Mouse (Mus musculus) embryonic facial prominence, embryonic 10.5 days (tissue): ENCODE data around the gene Map9. TPM values are rescaled to one million over a fixed set of nuclear protein-coding genes. Genes with fewer than 3 reads are reported as not detected.

Source experiments
- DNase-seq: peaks from one replicate; pipeline ENCODE4 v3.0.0-alpha.2; 2017; ENCODE audit warnings: low spot score
- H3K27ac ChIP-seq: fragments of 300-500 bp; sonication (generic); replicated peaks from 2 replicates; pipeline ENCODE4 v1.5.1; 2016; ENCODE audit warnings: mild to moderate bottlenecking
- H3K27me3 ChIP-seq: fragments of 300-500 bp; sonication (generic); replicated peaks from 2 replicates; pipeline ENCODE4 v1.6.1; 2016; ENCODE audit warnings: low read depth, mild to moderate bottlenecking; ENCODE audit not compliant: poor library complexity, severe bottlenecking
- H3K36me3 ChIP-seq: fragments of 300-500 bp; sonication (generic); replicated peaks from 2 replicates; pipeline ENCODE4 v1.6.1; 2016; ENCODE audit warnings: mild to moderate bottlenecking, moderate library complexity
- H3K4me1 ChIP-seq: fragments of 300-500 bp; sonication (generic); 2 replicates; pipeline ENCODE4 v1.6.1; 2016
- H3K4me3 ChIP-seq: fragments of 300-500 bp; sonication (generic); 2 replicates; pipeline ENCODE4 v1.5.1; 2016; ENCODE audit warnings: mild to moderate bottlenecking, moderate library complexity
- H3K9me3 ChIP-seq: fragments of 300-500 bp; sonication (generic); 2 replicates; pipeline ENCODE4 v1.6.1; 2016; ENCODE audit warnings: mild to moderate bottlenecking
- WGBS: fragments of 180-500 bp; shearing (Covaris S2); methylation state at CpG from one replicate; pipeline ENCODE4 v1.1.7; 2016; 5-methylcytosine and 5-hydroxymethylcytosine counted together
- polyA plus RNA-seq: library from polyadenylated mRNA; unstranded; fragments of >200 nt; fragmentation: Nextera tagmentation; extraction: Ambion mirVana; gene quantifications from 2 replicates; pipeline ENCODE4 v1.2.1, GENCODE M21; 2016

Map9 gene
- polyA plus RNA-seq, 1 experiment from 2014 or later: 8.5 TPM

DNA sequence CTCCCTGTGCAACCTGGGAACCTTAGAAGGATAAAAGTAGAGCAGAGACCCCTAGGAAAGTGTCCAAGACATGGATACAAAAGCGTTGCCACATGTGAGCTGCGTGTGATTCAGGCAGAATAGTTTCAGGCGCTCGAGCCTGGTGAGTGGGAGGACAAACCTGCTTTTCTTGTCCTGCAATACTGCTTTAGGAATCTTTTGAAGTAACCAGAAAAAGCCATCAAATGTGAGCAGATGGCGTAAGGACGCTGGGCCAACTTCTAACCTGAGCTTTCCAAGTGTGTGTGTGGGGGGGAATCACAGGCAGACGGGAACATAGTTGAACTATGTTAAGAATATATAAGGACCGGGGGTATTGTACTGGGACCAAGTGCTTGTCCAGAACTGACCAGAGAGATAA lies 6.7 kb downstream of the Map9 start:
- Histone ChIP-seq H3K27me3 (no peaks in the 10 kb centered on the region), H3K4me1 (0 out of 2 replicates have a peak, but pooled peaks cover 3% of the 10 kb centered on the region), H3K36me3 (peaks cover 22% of the 10 kb centered on the region), H3K4me3 (no peak overlapping the region), H3K9me3 (no peaks in the 10 kb centered on the region), H3K27ac (no peak overlapping the region)
- no peak for DNase-seq
- WGBS: 85% methylated on average over 8 of the region's 8 CpGs

GRCm38 (mm10) chr3:82364988-82365387 lies 7.1 kb downstream of the Map9 start:
- DNase-seq: peak; percentile 29
- peaks cover 22% of the 10 kb centered on the region for H3K36me3 ChIP-seq
- H3K27me3 ChIP-seq: no peaks in the 10 kb centered on the region
- H3K4me1 ChIP-seq: 0 out of 2 replicates have a peak, but pooled peaks cover 3% of the 10 kb centered on the region
- H3K4me3 ChIP-seq: no peak overlapping the region
- 45% methylated on average over 4 of the region's 4 CpGs for WGBS
- H3K27ac ChIP-seq: no peak overlapping the region
- H3K9me3 ChIP-seq: no peaks in the 10 kb centered on the region

DNA sequence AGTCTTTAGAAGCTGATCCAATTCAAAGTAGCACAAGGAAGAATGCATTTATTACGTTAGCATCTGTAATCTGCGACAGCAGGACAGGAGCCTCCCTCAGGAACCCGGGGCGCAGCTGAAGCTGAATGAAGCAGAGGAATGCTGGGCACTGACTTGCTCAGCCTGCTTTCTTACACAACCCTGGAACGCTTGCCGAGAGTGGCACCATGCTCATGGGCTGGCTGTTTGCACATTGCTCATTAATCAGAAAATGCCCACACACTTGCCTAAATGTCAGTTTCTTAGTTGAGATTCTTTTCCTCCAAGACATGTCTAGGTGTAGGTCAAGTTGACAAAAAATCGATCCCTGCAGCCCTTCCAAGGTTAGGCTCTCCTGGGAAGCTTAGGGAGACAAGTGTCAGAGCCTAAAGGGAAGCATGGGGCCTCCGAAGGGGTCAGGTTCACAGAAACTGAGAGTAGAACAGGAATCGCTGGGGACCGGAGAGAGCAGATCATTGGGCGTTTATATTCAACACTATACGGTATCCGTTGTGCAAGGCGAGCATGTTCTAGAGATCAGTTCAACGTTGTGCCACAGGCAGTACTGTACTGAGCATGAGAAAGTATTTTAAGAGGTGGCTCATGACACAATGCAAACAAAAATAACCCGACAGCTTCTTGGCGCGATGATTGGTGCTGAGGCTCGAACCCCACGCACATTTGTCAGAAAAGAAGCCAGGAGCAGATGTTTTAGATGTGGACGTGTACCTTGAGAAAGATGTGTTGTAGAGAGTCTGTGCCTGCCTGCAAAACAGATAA lies 11.4 kb downstream of the Map9 start:
- DNase-seq: no peak
- 85% methylated on average over 21 of the region's 21 CpGs for WGBS
- no peaks in the 10 kb centered on the region for H3K9me3 ChIP-seq
- H3K36me3 ChIP-seq: peaks cover 24% of the 10 kb centered on the region
- H3K27ac ChIP-seq: no peak overlapping the region
- H3K27me3 ChIP-seq: no peaks in the 10 kb centered on the region
- no peaks in the 10 kb centered on the region for H3K4me1 ChIP-seq
- no peak overlapping the region for H3K4me3 ChIP-seq

DNA sequence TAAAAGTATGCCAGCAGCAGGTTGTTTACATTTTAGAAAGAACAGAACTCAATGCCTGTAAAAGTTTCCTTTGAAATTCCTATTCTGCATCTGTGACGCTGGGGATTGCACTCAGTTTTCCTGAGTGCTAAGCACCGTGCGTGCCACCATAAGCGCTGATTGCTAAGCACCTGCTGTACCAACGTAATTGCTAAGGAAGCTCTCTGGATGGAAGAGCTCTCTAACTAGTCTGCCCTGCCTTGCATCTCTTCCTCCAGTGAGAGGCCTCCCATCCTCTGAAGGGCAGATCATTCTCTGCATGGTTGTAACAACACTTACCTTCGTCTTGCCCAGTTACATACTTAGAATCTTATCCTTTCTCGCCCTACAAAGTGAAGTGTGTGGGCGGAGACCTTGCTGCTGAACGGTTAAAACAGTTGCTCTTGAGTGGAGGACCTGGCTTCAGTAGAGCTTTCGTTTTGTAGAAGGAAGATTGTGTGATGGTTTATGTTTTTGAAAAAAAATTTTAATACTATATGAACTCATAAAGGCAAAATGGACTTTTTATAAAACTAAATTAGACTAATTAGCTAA lies 12.7 kb downstream of the Map9 start:
- Histone ChIP-seq H3K27me3 (no peaks in the 10 kb centered on the region), H3K27ac (no peak overlapping the region), H3K4me3 (no peak overlapping the region), H3K36me3 (peaks cover 20% of the 10 kb centered on the region), H3K9me3 (no peaks in the 10 kb centered on the region), H3K4me1 (no peaks in the 10 kb centered on the region)
- no peak for DNase-seq
- WGBS: 89% methylated on average over 10 of the region's 10 CpGs

DNA sequence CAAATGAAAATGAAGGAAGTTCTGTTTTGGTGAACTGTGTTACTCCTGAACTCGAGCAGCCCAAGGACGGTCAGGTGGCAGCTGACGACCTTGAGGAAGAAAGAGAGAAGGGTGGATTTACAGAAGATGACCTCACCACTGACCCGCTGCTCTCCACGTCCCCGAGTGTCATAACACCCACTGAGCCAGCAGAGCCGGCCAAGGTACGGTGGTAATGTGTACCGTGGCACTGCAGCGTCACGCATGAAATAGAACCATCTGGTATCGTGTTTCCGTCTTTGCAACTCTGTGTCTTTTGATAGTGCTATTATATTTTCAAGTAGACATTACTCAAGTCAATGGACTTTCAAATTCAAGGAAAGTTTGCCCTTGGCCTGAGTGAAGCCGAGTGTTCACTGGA lies 19.1 kb downstream of the Map9 start:
- H3K9me3 ChIP-seq: no peaks in the 10 kb centered on the region
- no peak for DNase-seq
- H3K36me3 ChIP-seq: peaks cover 60% of the 10 kb centered on the region
- WGBS: 84% methylated on average over 14 of the region's 14 CpGs
- no peak overlapping the region for H3K4me3 ChIP-seq
- no peaks in the 10 kb centered on the region for H3K27me3 ChIP-seq
- H3K4me1 ChIP-seq: no peaks in the 10 kb centered on the region
- H3K27ac ChIP-seq: no peak overlapping the region

- peaks cover 4% of the 10 kb centered on the region for H3K4me1 ChIP-seq
- no peak overlapping the region for H3K27ac ChIP-seq
- no peaks in the 10 kb centered on the region for H3K9me3 ChIP-seq
- WGBS: 60% methylated on average over 11 of the region's 11 CpGs
- H3K36me3 ChIP-seq: peaks cover 73% of the 10 kb centered on the region
- H3K27me3 ChIP-seq: no peaks in the 10 kb centered on the region
- no peak overlapping the region for H3K4me3 ChIP-seq
- DNase-seq: no peak
Measured at GRCm38 (mm10) chr3:82382325-82382724, 24.5 kb downstream of the Map9 start.

GRCm38 (mm10) chr3:82385091-82385490 lies 27.2 kb downstream of the Map9 start:
- H3K4me3 ChIP-seq: no peak overlapping the region
- H3K27ac ChIP-seq: no peak overlapping the region
- no peaks in the 10 kb centered on the region for H3K9me3 ChIP-seq
- WGBS: 62% methylated on average over 8 of the region's 8 CpGs
- H3K4me1 ChIP-seq: peaks cover 4% of the 10 kb centered on the region
- peaks cover 48% of the 10 kb centered on the region for H3K36me3 ChIP-seq
- no peaks in the 10 kb centered on the region for H3K27me3 ChIP-seq
- DNase-seq: no peak

- DNase-seq: no peak
- H3K4me1 ChIP-seq: no peaks in the 10 kb centered on the region
- H3K27me3 ChIP-seq: no peaks in the 10 kb centered on the region
- H3K36me3 ChIP-seq: no peaks in the 10 kb centered on the region
- no peaks in the 10 kb centered on the region for H3K9me3 ChIP-seq
- WGBS: 86% methylated on average over 6 of the region's 6 CpGs
- no peak overlapping the region for H3K27ac ChIP-seq
- H3K4me3 ChIP-seq: no peak overlapping the region
Measured at GRCm38 (mm10) chr3:82405830-82406229, 48.0 kb downstream of the Map9 start.

GRCm38 (mm10) chr3:82406336-82406735 lies 48.5 kb downstream of the Map9 start:
- 91% methylated on average over 3 of the region's 3 CpGs for WGBS

DNA sequence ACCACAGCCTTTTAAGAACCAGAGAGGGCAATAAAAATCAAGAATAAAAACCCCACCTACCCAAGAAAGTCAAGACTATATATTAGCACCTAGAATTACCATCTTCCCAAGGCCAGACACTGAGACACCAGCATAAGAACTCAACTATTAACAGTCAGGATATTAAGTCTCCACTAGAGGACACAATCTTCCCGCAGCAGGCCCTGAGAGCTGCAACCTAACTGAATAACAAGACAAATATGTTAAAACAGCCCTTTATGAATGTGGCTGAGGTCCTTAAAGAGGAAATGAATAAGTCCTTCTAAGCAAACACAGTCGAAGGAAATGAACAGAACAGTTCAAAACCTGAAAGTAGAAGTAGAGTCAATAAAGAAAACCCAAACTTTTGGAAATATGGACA lies 49.6 kb downstream of the Map9 start:
- Histone ChIP-seq H3K27me3 (no peaks in the 10 kb centered on the region), H3K4me3 (no peak overlapping the region), H3K4me1 (no peaks in the 10 kb centered on the region), H3K36me3 (no peaks in the 10 kb centered on the region), H3K9me3 (no peaks in the 10 kb centered on the region), H3K27ac (no peak overlapping the region)
- no peak for DNase-seq
- WGBS: 66% methylated on average over 2 of the region's 2 CpGs

More at GRCm38 (mm10) chr3:82406336-82406735, 48.5 kb downstream of the Map9 start:
- Histone ChIP-seq H3K4me3 (no peak overlapping the region), H3K27me3 (no peaks in the 10 kb centered on the region), H3K27ac (no peak overlapping the region), H3K36me3 (no peaks in the 10 kb centered on the region), H3K4me1 (no peaks in the 10 kb centered on the region), H3K9me3 (no peaks in the 10 kb centered on the region)
- DNase-seq: no peak

GRCm38 (mm10) chr3:82412397-82412796 lies 54.6 kb downstream of the Map9 start:
- Histone ChIP-seq H3K36me3 (no peaks in the 10 kb centered on the region), H3K4me1 (no peaks in the 10 kb centered on the region), H3K27ac (no peak overlapping the region), H3K4me3 (no peak overlapping the region), H3K9me3 (no peaks in the 10 kb centered on the region), H3K27me3 (no peaks in the 10 kb centered on the region)
- DNase-seq: no peak

DNA sequence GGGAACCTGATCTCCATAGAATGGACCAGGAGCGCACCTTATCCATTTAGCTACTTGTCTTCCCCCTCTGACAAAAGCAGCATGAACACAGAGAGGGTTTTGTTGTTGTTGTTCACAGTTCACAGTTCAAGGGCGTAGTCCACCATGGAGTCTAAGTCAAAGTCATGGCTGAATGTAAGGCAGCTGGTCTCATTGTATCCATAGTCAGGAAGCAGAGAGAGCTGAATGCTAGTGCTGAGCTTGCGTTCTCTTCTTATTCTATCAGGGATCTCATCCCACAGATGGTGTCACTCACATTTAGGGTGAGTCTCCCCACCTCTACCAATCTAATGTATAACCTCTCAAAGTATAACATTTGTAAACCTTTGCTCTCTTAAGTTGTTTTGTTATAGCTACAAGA lies 60.1 kb downstream of the Map9 start:
- no peak for DNase-seq
- 88% methylated on average over 3 of the region's 3 CpGs for WGBS
- no peaks in the 10 kb centered on the region for H3K4me1 ChIP-seq
- H3K27ac ChIP-seq: no peak overlapping the region
- H3K4me3 ChIP-seq: no peak overlapping the region
- no peaks in the 10 kb centered on the region for H3K36me3 ChIP-seq
- H3K9me3 ChIP-seq: no peaks in the 10 kb centered on the region
- H3K27me3 ChIP-seq: no peaks in the 10 kb centered on the region

DNA sequence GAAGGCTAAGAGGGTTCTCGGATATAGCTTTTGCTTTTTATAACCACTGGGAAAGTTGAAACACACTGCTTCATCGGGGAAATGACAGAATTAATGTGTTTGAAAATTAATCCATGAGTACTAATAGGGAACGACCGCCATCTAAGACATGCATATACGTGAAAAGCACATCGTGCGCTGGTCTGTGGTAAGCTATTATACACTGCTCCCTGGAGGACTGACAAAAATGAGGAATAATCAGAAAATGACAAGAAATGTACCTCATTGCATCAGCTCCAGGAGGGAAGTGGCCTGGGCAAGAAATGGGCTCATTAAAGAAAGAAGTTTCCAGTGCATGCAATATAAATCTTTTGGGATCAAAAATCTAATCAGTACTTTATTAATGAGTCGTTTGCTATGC lies 77.5 kb downstream of the Map9 start:
- H3K36me3 ChIP-seq: no peaks in the 10 kb centered on the region
- WGBS: 90% methylated on average over 8 of the region's 8 CpGs

More for the DNA sequence above, 77.5 kb downstream of the Map9 start:
- no peaks in the 10 kb centered on the region for H3K4me1 ChIP-seq
- H3K4me3 ChIP-seq: no peak overlapping the region
- H3K27ac ChIP-seq: no peak overlapping the region
- no peak for DNase-seq
- H3K27me3 ChIP-seq: no peaks in the 10 kb centered on the region
- no peaks in the 10 kb centered on the region for H3K9me3 ChIP-seq
